Mouse (Mus musculus) cerebellum, adult 18-20 months (tissue): ENCODE measurements around the gene Atp6v1e1.
A peak's percentile ranks its signal among the peaks of the same experiment; 100 is the strongest.
"Not testable (repeated sequence)": the region's sequence is repeated elsewhere in the genome, so short reads cannot be mapped to it uniquely, and the experiment has no call there.

Experiments
- DNase-seq, 2 experiments: peaks; one replicate each; pipeline ENCODE4 v3.0.0; 2021

Gene Atp6v1e1

DNA sequence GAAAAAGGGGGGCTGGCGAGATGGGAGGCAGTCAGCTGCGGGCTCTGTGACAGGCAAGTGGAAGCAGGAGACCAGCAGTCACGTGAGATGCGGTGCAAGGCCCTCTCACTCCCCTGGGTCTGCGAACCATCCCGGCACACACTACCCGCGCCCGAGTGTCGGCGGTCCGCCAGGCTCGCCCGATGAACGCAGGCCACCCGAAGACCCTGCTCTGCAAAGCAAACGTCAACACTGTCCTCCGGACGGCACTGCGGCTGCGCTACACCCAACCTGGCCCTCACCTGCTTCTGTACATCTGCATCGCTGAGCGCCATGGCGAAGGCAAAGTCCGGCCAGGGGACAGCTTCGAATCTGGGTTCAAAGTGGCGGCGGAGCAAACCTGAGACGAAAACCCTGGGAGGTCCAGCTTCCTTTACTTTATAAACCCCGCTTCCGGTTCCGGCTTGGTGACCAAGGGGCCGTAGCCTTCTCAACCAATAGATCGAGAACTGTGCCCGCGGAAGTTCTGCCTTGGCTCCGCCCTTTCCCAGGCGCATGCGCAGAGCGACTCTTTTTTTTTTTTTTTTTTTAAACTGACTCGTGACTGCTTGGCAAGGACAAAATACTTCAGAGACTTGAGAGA lies at the start of gene Atp6v1e1:
Gene Atp6v1e1 (minus strand): TSS at position 487 of the 622 bp plus-strand sequence.
- peak; percentile 91 to 94 for DNase-seq

DNA sequence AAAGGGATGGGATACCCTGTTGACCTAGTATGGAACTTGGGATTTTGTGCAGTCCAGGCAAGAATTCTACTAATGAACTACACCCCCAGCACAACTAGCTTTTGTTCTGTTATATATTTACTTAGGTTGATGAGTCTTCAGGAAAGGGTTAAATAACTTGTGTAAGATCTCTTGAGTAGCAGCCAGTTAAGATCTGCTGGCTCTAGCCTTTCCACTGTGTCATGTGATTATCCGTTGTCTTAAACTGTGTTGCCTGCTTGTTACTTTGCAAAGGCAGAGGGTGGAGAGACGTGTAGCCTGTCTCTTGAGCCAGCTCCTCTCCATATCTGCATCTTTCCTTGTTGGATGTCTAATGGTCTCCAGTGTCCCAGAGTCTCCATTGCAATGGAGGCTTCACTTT lies 48.7 kb upstream of the Atp6v1e1 start:
- DNase-seq = no peak

DNA sequence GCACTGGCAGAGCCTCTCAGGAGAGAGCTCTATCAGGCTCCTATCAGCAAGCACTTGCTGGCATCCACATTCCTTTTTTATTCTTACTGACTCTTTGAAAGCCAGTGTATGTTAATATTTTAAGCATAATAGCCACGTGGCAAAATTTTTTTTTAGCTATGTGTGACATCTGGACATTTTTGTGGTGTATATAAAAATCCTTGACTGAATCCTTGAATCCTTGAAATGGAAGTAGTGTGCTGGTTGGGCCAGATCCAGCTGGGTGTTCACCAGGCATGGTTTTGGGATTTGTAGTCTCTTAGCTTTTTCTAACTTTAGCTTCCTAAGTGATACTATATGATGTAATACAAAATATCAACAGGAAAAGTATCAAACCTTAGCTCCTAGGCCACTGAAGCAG lies 46.2 kb upstream of the Atp6v1e1 start:
- DNase-seq = no peak

DNA sequence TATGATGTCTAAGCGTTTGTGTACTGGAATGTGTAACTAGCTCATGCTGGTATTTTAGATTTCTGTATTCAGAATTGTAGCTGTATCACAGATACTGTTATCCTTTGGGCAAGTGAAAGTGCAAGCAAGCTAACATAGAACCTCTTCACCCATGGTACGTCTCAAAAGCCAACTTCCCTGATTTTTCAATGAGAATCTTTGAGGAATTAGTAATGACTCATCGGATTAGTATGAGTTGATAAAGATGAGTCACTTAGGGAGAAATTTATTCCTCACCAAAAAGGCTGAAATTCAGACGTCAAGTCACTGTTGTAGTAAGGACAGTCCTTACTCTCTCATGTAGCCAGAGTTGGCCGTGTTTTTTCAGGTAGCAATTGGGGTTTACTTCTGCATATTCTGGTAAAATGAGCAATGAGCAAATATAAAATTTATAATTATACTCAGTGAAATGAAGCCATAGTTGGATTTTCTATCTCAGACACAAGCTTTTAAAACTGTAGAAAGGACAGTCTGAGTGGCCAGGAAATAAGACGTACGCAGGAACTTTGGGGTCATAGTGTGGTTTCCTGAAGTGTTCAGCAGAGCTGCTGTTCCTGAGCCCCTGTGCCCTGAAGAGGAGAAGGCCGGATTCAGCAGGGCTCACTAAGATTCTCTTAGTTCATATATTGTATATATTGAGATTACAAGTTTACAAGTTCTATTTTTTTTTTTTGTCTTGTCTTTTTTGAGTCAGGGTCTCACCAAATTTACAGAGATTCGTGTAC lies 43.6 kb upstream of the Atp6v1e1 start:
- no peak for DNase-seq

DNA sequence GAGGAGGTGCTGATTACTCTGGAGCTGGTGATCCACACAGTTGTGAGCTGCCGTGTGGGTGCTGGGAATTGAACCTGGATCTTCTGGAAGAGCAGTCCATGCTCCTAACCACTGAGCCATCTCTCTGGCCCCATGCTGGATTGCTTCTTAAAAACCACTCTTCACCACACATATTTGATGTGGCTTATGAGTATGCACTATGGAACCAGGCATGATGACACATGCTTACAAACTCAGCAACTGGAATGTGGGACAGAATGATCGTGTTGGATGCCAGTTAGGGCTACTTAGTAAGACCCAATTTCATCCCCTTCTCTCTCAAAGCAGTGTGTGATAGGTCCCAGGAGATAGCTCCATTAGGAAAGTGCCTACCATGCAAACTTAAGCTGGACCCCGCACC lies 37.5 kb upstream of the Atp6v1e1 start:
- no peak for DNase-seq

DNA sequence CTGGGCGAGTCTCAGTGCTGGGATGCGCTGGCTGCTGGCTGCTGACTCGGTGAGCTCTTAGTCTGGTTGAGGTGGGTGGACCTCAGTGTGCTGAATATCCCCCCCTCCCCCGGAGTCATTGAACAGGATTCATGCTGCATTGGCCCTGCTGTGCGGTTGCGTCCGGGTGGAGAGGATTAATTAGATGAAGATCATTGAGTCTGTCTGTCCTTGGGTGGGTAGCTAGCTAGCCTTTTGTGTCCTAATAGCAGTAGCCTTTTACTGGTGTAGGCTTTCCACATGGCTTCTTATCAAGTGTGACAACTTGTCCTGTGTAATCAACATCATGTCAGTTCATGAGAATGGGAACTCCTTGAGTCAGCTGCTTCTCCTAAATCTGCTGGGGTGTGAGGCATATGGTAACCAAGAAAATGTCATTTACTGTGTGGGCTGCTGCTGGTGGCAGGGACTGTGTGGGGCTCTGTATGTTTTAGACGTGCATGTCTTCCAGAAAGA lies 35.7 kb upstream of the Atp6v1e1 start:
- peak in 1 of 2 experiments; percentile 11 for DNase-seq

DNA sequence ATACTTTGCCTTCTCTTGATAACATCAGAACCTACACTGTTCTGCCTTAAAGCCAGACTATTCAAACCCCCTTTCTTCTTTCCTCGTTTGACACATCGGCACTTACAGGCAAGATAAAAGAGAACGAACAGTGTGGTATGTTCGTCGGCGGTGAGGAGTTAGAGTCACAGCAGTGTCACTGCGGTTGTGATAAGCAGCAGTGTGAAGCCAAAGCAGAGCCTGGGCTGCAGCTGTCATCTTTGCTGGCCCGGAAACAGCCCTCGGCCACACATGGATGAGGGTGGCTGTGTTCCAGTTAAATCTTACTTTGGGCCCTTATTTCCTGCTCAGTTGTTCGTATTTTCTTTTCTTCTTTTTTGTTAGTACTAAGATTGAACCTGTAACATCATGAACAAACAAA lies 31.8 kb upstream of the Atp6v1e1 start:
- peak in 1 of 2 experiments; percentile 17 for DNase-seq

DNA sequence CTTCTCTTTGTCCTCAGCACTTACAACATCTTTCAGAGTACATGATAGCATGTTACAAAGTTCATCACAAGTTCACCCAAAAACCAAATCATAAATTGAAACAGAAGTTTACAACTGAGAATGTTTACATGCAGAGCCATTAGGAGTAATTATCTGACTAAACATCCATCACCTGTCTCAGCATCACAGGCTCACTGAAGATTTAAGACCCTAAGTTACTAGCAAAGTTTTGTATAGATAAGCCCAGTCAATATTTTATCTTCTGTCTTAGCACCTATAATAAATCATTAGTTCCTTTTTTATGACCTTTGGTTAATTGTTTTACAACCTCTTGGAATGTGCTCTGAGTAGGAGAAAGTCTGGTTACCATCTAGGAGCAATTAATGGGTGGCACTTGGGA lies 28.1 kb upstream of the Atp6v1e1 start:
- not testable (repeated sequence) for DNase-seq

DNA sequence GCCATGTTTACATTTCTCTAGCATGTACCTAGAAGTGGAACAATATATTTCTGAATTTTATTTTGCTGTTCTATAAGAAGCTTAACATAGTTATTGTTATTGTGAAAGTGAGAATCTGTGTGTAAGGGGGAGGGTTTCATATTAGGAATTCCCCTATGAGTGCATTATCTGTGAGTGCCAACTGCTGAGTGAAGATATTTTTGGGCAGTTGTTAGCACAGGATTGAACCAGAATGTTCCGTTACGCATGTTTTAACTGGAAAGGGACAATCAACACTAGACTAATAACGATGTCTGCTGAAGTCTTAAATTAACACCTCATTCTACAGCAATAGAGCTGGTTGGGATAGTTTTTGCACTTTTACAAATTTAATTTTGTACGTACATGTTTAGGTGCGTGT lies 19.2 kb upstream of the Atp6v1e1 start:
- DNase-seq = no peak

DNA sequence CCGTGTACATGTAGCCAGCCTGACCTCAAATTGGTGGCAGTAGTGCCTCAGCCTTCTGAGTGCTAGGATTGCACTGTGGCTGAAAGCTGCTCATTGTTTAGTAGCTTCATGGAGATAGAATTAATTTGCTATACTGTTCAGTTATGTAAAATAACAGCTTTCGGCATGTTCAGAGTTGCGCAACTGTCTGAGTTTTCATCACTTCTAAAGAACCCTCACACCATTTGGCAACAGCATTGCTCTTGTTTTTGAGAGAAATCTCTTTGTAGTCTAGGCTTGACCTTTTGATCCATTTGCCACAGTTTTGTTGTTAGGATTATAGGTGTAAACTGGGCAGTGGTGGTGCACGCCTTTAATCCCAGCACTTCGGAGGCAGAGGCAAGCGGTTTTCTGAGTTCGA lies 17.7 kb upstream of the Atp6v1e1 start:
- no peak for DNase-seq

DNA sequence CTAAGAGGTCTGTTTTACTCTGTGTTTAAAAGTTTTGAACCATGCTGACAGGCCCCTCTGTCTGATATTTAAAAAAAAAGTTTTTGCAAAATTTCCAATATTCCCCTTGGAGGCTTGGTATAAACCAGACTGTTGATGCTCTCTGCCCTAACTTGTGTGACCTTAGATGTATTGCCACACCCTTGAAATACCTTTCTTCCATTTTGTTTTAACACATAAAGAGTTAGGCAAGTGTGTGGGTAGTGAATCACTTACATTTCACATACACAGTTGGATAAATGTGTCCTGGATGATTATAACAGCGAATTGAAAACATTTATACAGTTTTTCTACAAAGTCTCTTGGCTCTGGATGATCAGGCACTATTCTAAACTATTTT lies 14.5 kb upstream of the Atp6v1e1 start:
- no peak for DNase-seq

DNA sequence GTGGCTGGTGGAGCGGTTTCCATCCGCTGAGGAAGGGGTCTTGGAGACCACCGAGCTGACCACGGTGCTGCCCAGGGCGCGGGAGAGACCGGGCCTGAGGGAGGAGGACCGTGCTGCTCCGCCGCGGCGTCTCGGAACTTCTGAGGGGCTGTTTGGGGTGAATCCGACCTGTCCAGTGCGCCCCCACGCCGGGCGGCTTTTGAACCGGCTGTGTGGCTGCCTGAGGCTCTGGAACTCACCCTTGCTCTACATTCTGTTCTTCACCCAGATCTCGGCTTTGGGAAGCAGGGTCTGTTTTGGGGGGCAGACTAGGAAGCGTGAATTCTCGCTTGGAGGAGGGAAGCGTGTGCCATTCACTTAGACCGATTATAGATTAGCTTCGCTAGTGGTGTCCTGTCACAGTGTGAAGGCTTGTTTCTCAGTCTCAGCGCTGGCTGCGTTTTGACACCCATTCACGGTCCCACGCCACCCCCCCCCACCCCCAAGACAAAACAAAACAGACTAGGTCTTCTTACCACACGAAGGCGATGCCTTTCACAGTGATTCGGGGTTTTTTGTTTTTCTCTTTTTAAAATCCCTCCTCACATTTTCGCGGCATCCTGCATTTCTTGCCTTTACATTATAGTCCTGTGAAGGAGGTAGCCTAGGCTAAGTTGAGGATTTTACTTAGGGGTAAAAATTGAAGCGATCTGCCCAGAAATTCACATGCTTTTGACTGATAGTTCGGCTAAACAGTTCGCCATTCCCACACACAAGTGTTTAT lies 14.0 kb upstream of the Atp6v1e1 start:
- no peak for DNase-seq

DNA sequence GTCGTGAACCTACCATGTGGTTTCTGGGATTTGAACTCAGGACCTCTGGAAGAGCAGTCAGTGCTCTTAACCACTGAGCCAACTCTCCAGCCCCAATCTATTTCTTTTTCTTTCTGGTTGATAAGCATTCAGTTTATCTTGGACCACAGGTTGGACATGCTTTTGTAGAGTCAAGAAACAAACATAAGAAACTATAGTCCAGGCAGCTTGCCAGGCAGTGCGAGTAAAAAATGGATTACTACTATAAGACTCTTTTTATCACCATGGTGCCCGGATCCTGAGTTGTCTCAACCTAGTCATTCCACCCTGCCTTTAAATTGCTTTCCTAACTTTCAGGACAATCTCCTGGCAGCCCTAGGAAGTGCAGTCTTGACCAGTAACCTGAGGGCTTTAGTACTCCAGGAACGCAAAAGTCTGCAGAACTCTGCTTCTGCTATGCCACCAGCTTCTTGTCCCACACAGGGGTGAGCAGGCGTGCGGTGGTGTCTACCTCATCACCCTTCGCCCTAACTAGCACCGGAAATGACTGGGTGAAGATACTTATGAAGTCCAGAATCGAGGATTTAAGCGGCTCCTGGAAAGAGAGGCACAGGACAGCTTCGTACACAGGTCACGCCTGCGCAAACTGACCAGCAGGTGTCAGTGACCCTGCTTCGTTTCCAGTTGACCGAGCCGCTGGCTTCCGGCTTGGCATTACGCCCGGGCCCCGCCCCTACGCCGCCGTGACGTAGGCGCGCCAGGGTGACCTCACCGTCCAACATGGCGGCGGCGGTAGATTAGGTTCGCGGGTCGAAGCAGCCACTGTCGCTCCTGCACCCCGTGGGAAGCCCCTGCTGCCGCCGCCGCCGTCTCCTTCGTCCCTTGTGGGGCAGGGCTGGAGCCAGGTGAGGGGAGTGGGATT lies 13.1 kb upstream of the Atp6v1e1 start, which contains the start of gene Bcl2l13:
Gene Bcl2l13 (plus strand): TSS at position 739 of the 901 bp plus-strand sequence.
- DNase-seq = peak; percentile 83 to 96

DNA sequence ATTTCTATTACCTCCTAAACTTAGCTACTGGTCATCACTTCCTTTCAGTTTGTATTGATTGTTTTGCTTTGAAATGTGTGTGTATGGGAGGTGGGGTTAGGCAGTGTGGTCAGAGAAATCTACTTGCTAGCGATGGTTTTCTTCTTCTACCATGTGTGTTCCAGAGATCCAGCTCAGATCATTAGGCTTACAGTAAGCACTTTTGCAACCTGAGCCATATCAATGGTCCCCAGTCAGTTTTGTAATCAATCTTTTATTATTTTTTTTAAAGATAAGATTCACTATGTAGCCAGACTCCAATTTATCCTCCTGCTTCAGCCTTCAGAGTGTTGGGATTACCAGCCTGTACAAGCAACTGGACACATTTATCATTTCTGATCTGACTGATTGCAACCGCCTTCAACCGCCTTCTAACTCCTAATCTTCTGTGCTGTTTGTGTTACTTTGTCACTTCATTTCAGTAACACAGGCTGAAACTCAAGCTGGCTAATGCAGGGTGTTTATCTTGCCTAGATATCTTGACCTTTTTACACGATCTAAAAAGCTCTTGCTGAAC lies 12.3 kb upstream of the Atp6v1e1 start:
- DNase-seq = no peak

DNA sequence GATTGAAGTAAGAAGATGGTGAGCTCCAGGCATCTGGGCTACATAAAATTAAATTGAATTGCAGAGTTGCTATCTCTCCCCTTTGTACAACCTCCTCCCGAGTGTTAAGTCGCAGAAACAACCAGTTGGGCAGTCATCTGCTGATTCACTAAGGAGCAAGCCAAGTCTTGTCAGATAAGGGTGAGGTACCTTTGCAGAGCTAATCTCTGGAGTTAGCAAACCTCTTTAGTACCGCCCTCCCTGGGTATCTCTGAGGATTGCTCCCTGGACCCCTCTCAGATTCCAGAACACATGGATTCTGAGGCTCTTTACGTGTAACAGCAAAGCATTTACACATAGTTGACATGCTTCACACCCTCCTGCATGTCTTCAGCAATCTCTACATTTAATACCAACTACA lies 9.5 kb upstream of the Atp6v1e1 start:
- DNase-seq = no peak

DNA sequence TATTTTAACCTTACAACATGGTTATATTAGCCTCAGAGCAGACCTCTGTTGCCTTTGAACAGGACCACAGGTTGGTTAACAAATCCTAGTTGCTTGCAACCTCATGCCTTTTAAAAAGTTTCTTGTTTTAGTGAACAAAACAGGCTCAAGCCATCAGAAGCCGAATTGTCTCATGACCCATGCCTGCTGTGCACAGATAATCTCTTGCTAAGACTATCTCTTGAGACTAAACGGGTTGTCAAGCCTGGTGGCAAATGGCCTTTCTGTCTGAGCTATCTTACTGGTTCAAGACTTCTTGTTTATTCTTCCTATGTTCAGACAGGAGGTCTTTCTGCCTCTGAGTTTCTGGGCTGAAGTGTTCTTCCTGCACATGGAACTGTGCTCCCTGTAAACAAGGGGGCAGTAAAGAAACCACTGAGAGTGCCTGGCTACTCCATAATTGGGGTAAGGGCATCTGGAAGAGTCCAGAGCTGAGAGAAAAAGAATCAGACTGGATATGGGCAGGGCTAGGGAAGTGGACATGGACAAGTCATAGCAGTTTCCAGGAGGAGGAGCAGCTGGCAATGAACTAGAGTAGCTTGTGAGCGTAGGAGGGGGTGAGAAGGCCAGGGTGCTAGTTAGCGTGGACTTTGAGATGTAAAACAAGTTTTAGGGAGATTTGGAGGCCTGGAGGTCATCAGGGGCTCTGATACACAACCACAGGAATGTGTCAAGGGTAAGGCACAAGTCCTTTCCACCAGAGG lies 8.4 kb upstream of the Atp6v1e1 start:
- no peak for DNase-seq

DNA sequence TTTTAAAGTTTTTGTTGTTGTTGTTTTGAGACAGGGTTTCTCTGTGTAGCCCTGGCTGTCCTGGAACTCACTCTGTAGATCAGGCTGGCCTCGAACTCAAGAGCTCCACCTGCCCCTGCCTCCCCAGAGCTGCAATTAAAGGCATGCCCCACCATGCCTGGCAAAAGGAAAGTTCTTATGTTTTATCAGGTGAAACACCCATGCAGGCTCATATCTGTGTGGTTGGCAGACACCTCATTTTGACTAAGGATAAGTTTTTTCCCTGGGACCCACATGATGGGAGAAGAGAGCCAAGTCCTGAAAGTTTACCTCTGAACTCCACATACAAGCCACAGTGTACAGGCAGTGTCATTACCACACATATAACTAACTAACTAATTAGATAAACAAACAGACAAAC lies 7.5 kb upstream of the Atp6v1e1 start:
- DNase-seq = no peak

DNA sequence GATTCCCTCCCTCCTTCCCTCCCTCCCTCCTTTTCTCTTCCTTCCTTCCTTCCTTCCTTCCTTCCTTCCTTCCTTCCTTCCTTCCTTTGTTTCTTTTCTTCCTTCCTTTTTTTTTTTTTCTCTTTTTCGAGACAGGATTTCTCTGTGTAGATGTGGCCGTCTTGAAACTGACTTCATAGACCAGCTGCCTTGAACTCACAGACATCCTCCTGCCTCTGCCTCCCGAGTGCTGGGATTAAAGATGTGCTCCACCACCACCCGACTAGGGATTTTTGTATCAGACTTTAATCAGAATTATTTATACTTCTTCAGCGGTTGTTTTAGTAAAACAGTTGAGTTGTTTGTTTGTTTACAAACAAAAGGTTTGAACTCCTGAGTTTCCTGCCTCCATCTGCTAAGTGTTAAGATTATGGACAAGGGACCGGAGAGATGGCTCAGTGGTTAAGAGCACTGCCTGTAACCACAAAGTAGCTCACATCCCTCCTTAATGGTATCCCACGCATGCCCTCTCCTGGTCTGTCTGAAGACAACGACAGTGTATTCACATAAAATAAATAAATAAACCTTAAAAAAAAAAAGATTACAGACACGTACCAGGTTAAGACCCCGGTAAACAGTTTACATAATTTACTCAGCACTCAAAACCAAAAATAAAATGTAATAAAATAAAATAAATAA lies 483 bp upstream of the Atp6v1e1 start:
- peak; percentile 42 to 57 for DNase-seq

DNA sequence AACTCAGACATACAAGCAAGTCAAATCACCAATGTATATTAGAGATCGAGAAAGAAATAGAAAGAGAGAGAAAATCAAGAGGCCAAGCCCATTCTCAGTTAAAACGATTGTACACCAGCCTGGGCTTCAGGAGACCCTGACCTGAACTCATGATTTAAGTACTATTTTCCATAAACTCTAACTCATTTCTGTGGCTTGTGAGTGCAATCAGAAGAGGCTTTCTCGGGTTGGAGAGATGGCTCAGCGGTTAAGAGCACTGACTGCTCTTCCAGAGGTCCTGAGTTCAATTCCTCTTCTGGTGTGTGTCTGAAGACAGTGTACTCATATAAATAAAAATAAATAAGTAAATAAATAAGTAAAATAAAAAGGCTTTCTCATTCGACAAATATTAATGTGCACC lies 878 bp downstream of the Atp6v1e1 start:
- DNase-seq = no peak

DNA sequence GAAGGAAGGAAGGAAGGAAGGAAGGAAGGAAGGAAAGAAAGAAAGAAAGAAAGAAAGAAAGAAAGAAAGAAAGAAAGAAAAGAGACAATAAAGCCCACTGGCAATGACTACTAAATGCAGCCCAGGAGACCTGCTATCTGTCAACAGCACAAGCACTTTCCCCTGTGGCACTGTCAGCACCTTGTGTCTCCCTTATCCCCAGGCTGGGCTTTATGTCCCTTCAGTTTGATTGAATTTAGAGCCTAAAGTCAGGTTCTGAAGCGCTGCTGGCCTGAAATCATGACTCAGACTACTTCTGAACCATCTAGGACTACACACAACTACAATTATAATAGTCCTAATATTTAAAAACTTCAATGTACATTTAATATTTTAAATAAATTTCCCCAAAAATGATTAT lies 1.7 kb downstream of the Atp6v1e1 start:
- DNase-seq = no peak

DNA sequence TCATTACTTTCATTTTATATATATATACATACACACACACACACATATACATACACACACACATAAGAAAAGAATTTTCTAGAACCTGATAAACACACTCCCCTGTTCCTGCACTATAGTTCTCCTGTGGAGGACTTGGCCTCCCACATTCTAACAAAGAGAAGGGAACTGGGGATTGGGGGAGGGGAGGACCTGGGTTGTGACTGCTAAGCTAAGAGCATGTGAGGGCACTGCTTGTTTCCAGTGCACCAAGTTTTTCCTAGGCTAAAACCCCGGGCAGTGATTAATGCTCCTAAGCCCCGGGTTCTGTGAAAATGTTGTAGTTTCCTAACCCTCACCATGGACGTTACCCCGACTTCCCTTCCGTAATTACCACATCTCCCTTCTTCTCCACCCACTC lies 2.4 kb downstream of the Atp6v1e1 start:
- peak in 1 of 2 experiments; percentile 16 for DNase-seq
